Mouse (Mus musculus) urinary bladder, postnatal 36 days (tissue): ENCODE measurements at regions not wholly inside any gene's neighbourhood (a gene's known extent, or its start where the extent isn't known, plus 50 kb on each side); places are given as distances from the start of the nearest gene placed in this dataset.

ENCODE experiments used
- DNase-seq, 2 experiments: peaks; one replicate each; pipeline ENCODE4 v3.0.0; 2022; ENCODE audit warnings: low spot score in 2 of 2, mixed read lengths in 1 of 2

DNA sequence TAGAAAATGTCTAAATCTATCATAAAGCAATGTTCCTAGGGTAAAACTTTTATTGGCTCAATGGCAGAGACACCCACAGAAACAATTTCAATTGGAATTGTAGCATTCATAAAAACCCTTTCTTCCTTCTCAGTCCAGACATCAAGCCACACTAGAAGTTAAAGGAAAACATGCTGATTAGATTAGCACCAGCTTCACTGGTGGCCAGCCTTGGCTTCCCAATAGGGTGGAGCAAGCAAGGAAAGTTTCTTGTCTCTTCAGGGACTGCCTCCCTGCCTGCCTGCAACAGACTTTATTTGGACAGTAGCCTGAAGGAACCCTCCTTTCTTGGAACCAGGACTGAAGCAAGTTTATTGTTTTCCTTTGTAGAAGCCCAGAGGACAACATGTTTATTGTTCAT is 289.0 kb upstream of the Mef2c start:
- no peak for DNase-seq

DNA sequence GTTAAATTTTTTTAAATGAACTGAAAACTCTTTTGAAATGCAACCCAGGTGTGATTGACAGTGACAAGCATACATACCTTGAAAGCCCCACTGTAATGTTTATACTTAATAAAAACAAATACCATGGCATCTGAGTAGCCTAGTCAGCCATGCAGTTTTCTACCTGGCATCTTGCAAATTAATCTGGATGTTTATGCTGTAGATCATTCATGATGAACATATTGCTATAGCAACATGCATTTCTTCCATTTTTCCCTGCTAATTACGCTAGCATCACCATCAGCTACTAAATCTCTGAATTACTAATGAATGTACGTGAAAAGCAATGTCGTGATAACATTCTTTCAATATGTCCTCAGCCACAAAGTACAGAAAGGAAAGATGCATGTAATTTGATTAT is 287.4 kb upstream of the Mef2c start:
- DNase-seq = no peak

DNA sequence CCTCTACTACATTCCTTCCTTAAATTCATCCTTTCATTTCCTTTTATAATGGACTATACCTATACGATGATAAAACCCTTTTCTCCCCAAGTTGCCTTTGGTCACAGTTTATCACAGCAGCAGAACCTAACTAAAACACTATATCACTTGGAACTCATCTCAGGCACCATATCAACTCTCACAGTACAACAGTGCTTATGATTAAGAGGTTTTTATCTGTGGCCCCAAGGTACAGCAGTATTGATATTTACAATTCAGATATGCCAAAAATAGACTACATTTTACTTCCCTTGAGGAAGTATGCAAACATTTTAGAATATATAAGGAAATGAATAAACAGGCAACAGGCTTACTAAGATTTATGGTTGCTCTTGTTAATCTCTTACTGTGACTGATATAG is 251.4 kb upstream of the Mef2c start:
- no peak for DNase-seq

DNA sequence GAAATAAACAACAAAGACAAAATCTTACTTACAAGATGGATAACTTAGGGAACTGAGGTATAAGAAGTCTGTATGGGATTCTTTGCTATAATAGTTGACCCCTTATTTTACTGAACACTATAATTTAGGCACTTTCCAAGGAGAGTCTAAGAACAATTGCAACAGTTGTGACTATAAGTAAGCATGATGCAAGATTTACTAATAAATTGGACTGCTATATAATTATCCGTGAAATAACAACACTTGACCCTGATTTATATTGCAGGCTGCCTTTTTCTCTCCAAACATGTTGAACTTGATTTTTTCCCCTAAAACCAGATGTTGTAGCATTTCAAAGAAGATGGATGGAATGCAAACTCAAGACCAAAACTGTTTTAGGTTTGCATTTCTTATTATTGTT is 237.2 kb upstream of the Mef2c start:
- no peak for DNase-seq

DNA sequence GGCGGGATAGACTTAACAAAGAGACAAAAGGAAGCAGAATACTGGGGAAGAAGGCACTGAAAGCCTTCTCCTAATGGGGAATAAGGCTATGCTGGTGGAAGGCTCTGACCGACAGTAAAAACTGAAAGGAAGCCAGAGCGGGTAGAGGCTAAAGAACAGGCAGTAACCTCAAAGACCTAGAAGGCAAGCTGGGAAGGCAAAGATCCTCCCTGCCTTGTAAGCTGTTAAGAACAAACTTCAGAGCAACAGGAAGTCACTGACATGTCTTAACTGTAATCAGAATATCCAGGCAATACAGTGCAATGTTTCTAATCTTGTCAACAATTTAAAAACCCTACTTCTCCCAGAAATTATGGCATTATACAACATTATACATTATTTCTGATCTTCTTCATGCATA is 235.2 kb upstream of the Mef2c start:
- DNase-seq = no peak

DNA sequence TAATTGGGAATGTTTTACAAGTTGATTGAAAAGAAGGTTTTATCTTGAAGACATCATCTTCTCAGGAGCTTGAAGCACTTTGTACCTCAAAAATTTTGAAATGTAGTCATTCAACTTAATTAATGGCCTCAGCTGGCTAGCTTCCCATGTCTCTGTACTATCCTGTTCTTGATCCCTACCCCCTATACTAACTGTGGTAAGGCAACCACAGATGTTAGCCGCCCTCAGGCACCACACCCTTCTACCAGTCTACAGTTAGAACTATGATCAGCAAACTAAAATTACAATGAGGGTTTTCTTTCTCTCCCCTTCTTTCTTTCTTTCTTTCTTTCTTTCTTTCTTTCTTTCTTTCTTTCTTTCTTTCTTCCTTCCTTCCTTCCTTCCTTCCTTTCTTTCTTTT is 225.1 kb upstream of the Mef2c start:
- no peak for DNase-seq

DNA sequence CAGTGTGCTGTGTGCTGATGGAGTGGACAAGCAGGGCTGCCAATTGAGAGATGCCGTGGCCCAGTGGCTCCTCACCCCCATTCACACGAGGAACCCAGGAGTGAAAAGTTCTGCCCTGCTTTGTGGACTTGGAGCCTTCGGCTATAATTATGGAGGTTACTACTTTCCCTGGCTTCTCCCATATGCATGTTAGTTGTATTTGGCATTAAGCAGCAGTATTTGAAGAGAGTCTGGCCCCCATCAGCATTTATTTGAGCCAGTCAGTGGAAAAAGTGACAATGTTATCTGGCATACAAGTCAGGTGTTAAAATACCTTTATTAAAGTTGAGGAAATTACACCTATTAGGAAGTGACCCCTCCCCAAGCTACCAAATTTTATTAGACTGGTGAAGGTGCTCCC is 196.1 kb upstream of the Mef2c start:
- no peak for DNase-seq

DNA sequence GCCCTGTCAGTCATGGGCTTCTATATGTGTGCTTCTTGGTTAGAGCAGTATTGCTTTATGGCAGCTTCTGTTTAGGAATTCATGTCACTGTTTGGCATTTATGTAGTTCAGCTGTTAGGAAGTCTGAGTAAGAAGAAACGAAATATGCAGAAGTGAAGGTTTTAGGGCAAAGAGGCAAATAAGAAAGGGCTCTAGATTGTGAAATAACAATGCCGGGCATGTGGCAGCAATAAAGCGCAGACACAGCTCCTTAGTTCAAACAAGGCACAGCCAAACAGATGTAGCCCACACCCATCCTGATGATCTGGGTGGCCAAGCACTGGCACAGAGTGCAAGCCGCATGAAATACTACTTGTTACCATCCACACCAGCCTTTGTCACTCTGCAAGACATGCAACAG is 175.3 kb upstream of the Mef2c start:
- no peak for DNase-seq

DNA sequence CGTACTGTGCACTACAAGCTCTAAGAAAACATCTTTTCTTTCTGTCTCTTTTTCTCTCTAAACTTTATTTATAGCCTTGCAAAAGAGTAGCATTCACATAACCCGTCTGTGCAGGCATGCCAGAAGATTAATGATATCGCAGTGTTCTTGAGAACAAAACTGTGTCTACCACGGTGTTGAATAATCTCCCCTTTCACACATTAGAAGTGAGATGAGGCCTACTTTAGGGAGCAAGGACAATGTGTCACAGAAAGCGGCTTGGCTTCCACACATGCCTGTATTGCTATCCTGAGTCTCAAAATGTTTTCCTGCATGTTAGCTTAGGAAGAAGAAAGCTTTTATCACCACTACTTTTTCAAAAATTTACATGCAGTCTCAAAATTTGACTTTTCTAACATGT is 170.1 kb upstream of the Mef2c start:
- DNase-seq = no peak

DNA sequence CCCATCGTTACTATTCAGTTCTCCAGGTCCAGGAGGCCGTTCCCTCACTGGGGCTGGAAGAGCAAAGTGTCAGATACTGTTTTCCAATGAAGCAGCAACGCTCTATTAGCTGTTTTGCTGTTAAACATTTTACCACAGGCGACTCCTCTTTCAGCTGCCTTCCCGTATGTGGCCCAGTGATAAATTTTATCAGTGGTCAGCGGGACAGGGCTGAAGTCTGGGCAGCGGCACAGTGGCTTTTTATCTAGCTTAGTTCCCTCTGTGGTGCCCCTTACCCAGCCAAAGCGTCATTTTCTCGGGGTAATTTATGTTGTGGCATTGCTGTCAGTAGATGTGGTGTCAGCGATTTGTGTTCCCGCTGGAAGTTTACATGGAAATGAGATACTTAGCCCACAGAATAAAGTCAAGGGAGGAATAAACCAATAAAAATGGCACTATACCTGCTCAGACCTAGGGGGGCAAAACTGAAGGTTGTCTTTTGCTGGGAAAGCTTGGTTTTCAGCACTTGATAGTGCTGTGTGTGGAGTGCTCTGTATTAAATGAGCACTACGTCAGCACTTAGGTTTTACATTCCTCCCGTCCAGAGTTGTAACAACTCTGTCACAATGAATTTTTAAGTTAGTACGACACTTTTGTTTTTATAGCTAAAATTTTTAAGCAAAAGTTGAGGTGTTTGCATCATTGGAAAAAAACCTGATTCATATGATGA is 159.1 kb upstream of the Mef2c start:
- DNase-seq = no peak

DNA sequence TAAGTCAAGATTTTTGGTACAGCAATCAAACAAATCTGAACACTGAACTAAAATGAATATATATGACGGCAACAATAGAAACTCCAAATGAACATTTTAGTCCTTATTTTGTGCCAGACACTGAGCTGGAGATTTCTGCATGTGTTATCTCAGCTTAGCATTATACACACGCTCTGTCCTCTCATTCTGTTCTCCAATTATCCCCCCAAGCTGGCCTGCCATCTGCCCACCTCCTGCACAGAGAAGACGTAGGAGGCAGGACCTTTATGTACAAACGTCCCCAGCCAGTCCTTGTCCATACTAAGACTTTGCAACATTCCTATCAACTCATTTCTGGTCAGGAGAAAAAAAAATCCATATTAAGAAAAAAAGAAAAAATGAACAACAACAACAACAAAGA is 148.5 kb upstream of the Mef2c start:
- DNase-seq = no peak

DNA sequence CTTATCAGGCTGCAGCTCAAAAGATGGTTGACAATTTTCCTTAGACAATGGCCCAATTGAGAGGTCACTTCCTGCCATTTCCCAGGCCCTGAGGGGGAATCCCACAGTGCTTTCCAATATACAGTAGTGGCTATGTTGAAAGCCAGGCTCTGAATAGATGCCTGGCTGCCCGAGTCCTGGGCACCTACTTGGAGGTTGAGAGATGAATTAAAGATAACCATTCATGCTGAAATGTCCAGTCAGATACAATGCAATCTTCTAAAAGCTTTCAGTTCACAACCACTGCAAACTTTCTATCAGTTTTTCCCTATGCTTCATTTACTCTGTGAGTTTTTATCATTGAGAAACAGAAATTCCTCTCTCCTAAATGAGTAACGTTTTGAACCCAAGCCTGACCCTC is 143.3 kb upstream of the Mef2c start:
- no peak for DNase-seq

DNA sequence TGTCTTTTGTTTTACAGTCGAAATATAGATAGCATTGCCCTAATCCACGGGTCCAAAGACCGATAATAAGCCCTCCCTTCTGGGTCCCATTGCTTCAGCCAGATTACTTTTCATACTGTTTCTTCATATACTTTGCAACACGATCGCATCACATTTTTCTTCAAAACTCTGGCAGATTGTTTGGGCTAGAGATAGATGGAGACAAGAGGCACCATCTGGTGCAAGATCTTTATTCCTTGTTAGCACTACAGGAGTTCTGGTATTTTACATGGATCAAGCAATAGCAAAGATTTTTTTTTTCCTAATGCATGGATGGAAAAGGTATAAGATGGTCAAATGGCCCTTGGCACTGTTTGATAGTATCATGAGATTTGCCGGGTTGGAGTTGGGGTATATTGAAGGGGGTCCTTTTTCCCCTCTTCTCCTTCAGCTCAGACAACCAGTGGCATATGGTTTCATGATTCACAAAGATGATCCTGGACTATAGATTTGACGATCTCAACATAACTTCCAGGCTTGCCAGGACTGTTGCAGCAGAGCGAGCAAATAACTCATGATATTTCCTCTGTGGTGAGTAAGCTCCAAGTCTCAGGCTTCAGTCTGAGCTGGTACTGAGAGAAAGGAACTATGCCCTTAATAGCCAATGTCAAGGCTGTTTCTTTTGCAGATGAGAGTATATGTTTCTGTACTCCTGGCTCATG is 127.6 kb upstream of the Mef2c start:
- no peak for DNase-seq

DNA sequence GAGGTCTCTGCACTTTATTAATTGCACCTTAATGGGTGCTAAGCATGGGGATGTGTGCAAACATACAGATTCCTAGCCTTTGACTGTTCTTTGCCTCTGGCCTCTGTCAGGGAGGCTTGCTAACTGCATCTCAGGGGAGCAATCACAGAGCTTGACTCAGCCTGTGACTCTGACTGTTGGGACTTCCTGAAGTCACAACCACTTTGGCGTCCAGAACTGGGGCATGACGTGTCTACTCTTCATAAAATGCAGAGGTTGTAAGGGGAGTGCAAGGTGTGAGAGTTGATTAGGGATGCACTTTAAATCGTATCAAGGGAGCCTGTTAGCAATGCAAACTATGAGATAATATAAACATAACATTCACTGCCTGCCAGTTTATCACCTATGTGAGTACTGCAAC is 125.2 kb upstream of the Mef2c start:
- DNase-seq = no peak

DNA sequence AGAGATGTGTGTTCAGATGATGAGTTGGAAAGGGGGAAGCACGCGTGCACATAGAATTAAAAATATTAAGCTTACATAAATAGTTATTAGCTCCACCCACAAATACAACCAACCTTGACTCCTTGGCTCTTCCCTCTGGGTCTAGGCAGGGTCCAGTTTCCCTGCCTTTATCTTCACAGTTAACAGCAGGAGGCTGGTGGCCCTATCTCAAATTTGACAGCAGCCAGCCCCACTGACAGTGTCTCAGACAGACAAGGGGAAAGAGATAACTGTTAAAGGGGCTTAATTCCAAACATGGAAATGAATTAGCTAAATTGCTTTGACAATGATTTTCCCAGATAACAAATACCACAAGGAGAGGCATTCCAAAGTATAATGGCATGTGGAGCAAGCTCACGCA is 121.2 kb upstream of the Mef2c start:
- DNase-seq = no peak

DNA sequence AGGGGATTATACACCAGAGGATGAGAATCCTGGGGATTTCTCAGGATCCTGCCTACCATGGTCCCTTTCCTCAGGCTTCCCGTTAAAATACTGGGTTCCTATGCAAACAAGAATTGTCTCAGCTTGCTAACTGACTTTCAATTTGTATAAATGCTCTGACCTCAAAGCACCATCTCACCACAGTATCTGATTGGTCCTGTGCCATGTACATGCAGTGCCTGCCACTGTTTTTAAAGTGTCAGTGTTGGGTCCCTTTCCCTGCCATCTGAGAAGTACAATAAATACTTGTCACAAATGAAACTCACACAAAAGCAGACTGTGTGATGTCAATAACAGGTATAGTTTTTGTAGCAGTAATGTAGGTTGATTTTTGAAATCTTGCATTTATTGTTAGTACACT is 109.1 kb upstream of the Mef2c start:
- no peak for DNase-seq

DNA sequence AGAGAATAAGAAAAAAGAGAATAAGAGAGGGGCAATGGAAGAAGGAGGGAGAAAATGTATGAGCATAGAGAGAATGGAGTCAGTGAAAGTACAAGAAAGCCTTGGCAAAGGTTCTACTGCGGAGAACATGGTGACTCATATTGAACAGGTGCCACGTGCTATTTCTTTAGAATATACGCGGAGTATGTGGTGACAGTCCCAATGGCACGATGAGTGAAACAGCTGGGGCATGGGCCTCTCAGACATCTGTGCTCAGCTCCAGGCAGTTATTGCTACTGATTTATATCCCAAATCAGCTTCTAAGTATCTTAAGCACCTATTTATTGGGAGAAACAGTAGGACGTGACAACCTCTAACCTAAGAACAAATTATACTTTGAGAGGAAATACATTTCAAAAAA is 104.5 kb upstream of the Mef2c start:
- no peak for DNase-seq

DNA sequence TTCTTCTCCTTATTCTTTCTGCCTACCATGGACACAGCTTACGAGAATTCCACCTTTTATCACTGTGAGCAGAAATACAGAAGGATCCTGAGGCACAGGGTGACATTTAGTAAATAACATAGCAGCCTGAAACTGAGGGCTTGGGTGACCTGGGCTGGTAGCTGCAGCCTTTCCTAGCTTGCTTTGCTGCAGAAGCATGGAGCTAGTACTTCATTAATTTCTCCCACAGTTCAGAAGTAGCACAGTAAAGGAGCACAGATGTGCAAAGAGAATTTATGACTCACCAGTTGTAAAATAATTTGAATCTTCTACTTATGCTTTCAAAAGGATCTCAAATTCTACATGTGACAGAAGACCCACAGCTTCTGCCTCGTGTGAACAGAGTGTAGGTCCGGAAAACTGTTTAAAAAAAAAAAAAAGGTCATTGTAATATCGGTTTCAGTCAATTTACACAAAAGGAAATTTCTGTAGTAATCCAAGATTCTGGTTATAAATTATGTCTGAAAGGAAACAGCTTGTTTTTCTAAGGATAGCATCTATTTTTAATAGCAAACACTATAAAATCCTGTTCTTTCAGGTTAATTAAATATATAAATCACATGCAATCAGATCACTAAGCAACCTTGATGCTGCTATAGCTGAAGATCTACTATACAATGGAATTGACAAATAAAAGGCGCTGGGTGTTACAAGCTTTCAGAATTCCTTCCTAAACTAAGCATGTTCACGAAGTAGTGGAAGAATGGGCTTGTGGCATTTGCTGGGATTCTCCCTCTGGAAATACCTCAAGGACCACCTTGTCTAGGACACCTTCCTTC is 64.0 kb upstream of the Mef2c start:
- no peak for DNase-seq

DNA sequence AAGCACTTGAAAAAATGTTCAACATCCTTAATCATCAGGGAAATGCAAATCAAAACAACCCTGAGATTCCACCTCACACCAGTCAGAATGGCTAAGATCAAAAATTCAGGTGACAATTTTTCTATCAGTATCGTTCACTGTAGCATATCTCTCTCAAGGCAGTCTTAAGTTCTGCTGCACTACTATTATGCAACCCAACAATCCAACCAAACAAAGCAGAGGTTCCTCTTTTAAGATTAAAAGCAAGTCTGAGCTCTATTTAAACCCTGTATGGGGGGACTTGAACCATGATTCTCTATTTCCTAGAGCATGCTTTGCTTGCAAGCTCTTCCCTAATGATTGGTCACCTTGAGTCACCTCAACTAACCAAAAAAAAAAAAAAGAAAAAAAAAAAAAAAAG is 59.6 kb upstream of the Mef2c start:
- DNase-seq = no peak

DNA sequence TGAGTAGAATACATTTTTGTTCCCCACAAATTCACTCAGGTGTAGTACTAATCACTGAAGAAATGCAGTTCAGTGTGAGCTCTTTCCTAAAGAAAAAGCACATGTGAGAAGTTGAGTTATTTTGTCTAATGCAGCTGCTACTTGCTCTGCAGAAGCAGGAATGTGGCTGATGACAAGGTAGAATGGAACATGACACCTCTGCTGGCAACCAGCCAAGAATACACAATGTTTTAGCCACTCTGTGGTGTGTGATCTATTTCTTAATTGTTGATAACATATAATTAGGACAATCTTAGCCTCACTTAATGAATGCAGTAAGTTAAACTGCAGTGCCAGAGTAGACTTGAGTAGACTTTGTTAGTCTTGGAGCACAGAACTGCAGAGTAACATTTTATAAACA is 53.0 kb upstream of the Mef2c start:
- no peak for DNase-seq

DNA sequence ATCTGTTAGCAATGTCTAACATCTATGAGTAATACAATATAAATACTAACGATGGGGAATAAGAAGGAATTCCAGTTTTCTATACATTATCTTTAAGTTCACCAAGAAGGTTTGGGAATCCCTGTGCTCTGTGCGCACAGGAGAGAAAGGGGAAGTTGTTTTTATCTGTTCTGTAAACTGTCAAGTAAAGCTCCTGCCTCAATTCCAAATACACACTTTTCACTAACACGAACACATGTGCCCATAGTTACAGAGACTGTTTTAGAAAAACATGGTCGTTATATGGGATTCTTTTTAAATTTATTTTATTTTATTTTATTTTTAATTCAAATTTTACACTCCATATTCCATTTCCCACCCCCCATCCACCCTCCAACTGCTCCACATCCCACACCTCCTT is 50.8 kb upstream of the Mef2c start:
- DNase-seq = no peak
